Mouse (Mus musculus) embryonic fibroblast, embryonic 13.5 days (primary cell): ENCODE data around the gene Nr1h2. TPM values are rescaled to one million over a fixed set of nuclear protein-coding genes. Genes with fewer than 3 reads are reported as not detected.
A peak's percentile ranks its signal among the peaks of the same experiment; 100 is the strongest.

Source experiments
- H3K27ac ChIP-seq: 2 replicates; pipeline ENCODE4 v1.5.1; 2012; ENCODE audit warnings: low read length, control low read depth, inconsistent platforms; ENCODE audit not compliant: insufficient read depth
- H3K4me1 ChIP-seq: 2 replicates; pipeline ENCODE4 v1.6.1; 2011; ENCODE audit warnings: low read length; ENCODE audit not compliant: control insufficient read depth, insufficient read depth
- H3K4me3 ChIP-seq: 2 replicates; pipeline ENCODE4 v1.5.1; 2011; ENCODE audit warnings: mild to moderate bottlenecking, control low read depth, low read length; ENCODE audit not compliant: insufficient read depth
- CTCF ChIP-seq: IDR thresholded peaks from 2 replicates; pipeline ENCODE4 v1.5.1; 2011; ENCODE audit warnings: mild to moderate bottlenecking, control low read depth, low read length, moderate library complexity, borderline replicate concordance; ENCODE audit not compliant: insufficient read depth
- POLR2A ChIP-seq: IDR thresholded peaks from 2 replicates; pipeline ENCODE4 v1.6.1; 2011; ENCODE audit warnings: low read depth, mild to moderate bottlenecking, control low read depth, low read length, moderate library complexity
- polyA plus RNA-seq: library from polyadenylated mRNA; stranded (reverse); fragments of >200 nt; gene quantifications from 2 replicates; pipeline ENCODE4 v1.2.4, GENCODE M21; 2011; ENCODE audit warnings: low read depth; ENCODE audit not compliant: missing spikeins, insufficient read length

The Nr1h2 gene
- polyA plus RNA-seq, 1 experiment = 58.4 TPM

- H3K4me3 ChIP-seq = no peak overlapping the region
- H3K4me1 ChIP-seq = no peaks in the 10 kb centered on the region
- H3K27ac ChIP-seq = no peak overlapping the region
- TF ChIP-seq CTCF (no peak), POLR2A (no peak)
These were observed 40.5 kb upstream of the Nr1h2 start for GRCm38 (mm10) chr7:44594291-44594690.

GRCm38 (mm10) chr7:44593775-44594174, 40.0 kb upstream of the Nr1h2 start:
- no peak for TF ChIP-seq CTCF
- TF ChIP-seq POLR2A = no peak
- Histone ChIP-seq H3K4me3 (no peak overlapping the region), H3K4me1 (no peaks in the 10 kb centered on the region), H3K27ac (no peak overlapping the region)

DNA sequence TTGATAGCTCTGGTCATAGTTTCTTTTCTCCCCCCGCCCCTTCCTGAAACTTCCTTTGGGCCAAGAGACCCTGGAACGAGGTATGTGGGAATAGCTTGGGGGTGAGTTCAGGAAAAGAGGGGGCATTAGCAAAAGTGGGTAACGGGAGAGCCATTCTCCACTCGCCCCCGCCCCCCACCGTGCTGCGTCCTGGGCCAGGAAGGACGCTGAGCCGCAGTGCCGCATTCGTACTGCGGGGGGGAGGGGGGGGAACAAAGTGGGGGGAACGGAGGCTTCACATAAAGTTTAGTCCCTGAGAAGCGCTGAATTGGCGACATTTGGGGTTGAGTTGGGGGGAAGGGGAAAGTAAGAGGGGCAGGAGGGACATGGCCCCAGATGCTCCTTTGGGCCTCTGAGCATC, 39.3 kb upstream of the Nr1h2 start:
- no peaks in the 10 kb centered on the region for H3K4me1 ChIP-seq
- H3K27ac ChIP-seq = no peak overlapping the region
- no peak overlapping the region for H3K4me3 ChIP-seq
- no peak for TF ChIP-seq CTCF
- no peak for TF ChIP-seq POLR2A

DNA sequence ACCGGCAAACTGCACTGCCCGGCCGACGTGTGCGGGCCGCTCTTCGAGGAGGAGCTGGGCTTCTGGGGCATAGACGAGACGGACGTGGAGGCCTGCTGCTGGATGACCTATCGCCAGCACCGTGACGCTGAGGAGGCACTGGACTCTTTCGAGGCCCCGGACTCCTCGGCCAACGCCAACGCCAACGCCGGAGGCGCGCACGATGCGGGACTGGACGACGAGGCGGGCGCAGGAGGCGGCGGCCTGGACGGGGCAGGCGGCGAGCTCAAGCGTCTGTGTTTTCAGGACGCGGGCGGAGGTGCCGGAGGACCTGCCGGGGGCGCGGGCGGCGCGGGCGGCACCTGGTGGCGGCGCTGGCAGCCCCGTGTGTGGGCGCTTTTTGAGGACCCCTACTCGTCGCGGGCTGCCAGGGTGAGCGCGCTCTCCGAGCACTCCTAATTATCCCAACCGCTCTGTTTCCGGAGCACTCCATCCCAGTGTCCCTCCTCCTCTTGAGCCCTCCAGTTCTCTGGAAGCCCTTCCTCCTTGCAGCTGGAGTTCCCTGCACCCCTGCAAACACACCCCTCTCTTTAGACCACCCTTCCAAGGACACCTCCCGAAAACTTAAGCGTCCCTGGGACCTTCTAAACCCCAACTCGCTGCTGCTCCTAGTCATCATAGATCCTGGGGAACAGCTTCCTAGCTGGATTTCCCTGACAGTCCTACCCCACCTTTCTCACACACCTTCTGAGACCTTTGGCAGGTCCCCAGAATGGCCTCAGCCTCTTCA, 37.8 kb upstream of the Nr1h2 start:
- no peaks in the 10 kb centered on the region for H3K4me1 ChIP-seq
- TF ChIP-seq POLR2A = no peak
- no peak for TF ChIP-seq CTCF
- peak overlapping the region; percentile 35 for H3K4me3 ChIP-seq
- H3K27ac ChIP-seq = no peak overlapping the region

DNA sequence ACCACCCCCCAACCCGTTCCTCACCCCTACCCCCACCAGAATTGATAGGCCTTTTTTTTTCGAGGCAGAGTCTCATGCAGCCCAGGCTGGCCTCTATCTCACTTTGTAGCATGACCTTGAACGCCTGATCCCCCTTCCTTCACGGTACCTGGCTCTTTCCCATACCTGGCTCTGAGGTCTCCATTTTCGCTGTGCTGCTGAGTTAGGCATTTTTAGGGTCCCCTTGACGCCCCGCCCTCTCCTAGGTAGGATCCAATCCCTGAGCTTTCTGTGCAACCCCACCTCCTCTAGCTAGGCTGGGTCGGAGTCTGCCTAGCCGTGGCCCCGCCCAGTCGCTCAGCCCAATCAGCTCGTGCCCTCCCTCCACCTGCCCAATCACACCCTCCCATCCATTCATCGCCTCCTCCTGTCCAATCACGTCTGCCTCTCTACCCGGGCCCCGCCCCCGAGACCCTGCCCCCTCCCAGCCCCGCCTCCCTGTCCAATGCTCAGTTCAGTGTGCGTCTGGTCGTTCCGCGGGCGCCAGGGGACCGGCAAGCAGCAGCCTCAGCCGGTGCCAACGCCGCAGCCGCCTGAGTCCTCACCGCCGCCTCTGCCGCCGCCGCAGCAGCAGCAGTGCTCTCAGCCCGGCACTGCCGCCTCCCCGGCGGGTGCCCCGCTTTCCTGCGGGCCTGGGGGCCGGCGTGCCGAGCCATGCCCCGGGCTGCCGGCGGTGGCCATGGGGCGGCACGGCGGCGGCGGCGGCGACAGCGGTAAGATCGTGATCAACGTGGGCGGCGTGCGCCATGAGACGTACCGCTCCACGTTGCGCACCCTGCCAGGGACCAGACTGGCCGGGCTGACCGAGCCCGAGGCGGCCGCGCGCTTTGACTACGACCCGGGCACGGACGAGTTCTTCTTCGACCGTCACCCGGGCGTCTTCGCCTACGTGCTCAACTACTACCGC, 36.9 kb upstream of the Nr1h2 start, which contains the start of gene Kcnc3:
Gene Kcnc3, plus strand, starts transcription at position 263 of the 946 bp plus-strand sequence.
- H3K4me1 ChIP-seq = no peaks in the 10 kb centered on the region
- TF ChIP-seq CTCF (no peak), POLR2A (peak; percentile 40; the same call in 1 of the 2 replicates)
- no peak within 1 kb of the TSS for H3K27ac ChIP-seq
- H3K4me3 ChIP-seq = peak within 1 kb of the TSS; percentile 35

- H3K27ac ChIP-seq = no peak overlapping the region
- TF ChIP-seq POLR2A (no peak), CTCF (no peak)
- no peak overlapping the region for H3K4me3 ChIP-seq
- no peaks in the 10 kb centered on the region for H3K4me1 ChIP-seq
These were observed 36.2 kb upstream of the Nr1h2 start for GRCm38 (mm10) chr7:44589946-44590345.

GRCm38 (mm10) chr7:44589149-44589548, 35.4 kb upstream of the Nr1h2 start:
- TF ChIP-seq CTCF (no peak), POLR2A (no peak)
- no peak overlapping the region for H3K27ac ChIP-seq
- no peaks in the 10 kb centered on the region for H3K4me1 ChIP-seq
- no peak overlapping the region for H3K4me3 ChIP-seq

DNA sequence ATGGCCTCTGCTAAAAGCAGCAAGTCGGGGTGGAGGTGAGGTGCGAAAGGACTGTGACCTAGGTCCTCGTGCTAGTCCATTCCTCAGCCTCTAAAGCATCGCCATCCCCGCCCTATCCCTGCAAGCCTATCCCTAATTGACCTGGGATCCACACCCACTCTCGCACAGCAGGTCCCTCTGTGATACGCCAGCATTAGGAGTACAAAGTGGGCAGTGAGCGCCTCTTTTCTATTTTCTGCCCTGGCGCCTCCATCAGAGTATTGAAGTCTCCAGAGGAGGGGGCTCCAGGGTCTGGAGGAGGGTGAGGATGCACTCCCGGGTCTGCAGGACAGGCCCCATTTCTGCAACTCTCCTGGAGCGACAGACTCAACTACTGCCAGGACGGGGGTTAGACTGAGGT, 34.6 kb upstream of the Nr1h2 start:
- H3K4me1 ChIP-seq = no peaks in the 10 kb centered on the region
- TF ChIP-seq CTCF = no peak
- TF ChIP-seq POLR2A = no peak
- H3K4me3 ChIP-seq = no peak overlapping the region
- no peak overlapping the region for H3K27ac ChIP-seq

- Histone ChIP-seq H3K4me1 (no peaks in the 10 kb centered on the region), H3K4me3 (no peak overlapping the region), H3K27ac (no peak overlapping the region)
- no peak for TF ChIP-seq POLR2A
- no peak for TF ChIP-seq CTCF
These were observed 33.9 kb upstream of the Nr1h2 start for GRCm38 (mm10) chr7:44587676-44588075.
